Mouse (Mus musculus) frontal cortex, adult (tissue): ENCODE results near the gene Mettl23.
"Not testable (repeated sequence)": the region's sequence is repeated elsewhere in the genome, so short reads cannot be mapped to it uniquely, and the experiment has no call there.

ENCODE experiments used
- ATAC-seq: cut with Nextera tagmentation; 2 replicates; pipeline ENCODE4 v1.9.2; 2017; ENCODE audit warnings: mild to moderate bottlenecking, moderate library complexity, mixed read lengths; ENCODE audit not compliant: low TSS enrichment

Mettl23 gene

DNA sequence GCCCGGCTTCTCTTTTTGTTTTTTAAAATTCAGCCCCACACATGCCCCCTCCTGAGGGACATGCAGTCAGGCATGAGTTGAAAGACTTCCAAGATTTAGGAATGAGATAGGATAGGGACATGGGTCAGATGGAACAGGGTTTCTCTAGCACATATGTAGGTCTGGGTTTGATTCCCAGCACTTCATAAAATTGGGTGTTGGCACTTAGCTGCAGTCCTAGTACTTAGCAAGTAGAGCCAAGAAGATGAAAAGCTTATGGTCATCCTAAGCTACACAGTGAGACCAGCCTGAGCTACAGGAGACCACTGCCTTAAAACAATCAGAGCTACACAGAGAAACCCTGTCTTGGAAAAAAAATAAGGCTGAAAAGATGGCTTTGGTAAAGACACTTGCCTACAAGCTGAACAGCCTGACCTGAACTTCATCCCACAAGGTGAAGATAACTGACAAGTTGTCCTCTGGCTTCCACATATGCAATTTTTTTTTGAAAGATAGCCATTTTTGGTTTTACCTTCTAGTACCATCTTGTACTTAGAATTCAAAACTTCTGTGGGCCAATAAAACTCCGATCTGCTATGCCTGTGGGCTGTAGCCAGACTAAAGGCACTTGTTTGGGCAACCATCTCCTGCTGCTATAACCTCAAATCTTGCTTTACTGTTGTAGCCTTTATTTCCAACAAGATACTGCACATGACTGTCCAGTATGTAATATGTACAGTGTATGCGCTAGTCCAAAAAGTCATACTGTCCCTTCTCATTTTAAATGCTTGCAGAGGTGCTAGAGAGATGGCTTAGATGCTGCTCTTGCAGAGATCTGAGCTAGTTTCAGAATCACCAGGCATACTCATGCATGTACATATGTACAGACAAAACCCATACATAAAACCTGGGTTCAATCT lies 4.4 kb downstream of the Mettl23 start:
- no peak for ATAC-seq

DNA sequence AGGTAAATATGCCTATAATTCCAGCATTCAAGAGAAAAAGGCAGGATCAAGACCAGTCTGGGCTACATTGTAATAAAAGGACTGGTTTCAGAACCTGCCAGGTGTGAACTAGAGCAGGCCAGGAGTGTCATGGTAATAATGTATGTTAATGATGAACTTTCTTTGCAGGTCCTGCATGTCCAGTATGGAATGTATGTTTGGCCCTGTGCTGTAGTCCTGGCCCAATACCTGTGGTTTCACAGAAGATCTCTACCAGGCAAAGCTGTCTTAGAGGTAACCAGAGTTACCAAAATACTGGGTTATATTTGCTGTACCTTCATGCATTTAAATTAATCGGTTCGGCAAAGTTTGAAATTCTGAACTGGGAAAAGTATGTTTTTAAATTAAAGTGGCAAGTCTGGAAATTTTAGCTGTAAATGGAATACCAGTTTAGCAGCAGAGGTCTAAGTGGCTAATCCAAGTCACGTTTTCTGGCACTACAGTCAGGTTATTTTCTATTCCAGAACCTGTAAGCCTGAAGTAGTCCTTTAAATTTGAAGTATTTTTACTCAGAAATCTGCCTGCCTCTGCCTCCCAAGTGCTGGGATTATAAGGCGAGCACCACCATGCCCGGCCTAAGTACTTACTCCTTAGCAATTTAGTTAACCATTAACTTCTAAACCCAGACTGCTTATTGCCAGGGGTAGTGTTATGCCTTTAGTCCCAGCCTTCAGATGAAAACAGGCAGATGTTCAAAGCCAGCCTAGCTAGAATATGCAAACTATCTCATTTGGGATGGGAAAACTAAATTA lies 5.2 kb downstream of the Mettl23 start:
- no peak for ATAC-seq

DNA sequence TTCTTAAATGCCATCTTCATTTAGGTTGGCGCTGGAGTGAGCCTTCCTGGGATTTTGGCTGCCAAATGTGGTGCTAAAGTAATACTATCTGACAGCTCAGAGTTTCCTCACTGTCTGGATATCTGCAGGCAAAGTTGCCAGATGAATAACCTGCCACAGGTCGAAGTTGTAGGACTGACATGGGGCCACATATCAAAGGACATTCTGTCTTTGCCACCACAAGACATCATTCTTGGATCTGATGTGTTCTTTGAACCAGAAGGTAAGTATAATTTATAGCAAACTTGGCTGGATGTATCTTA lies 5.8 kb downstream of the Mettl23 start:
- not testable (repeated sequence) for ATAC-seq

DNA sequence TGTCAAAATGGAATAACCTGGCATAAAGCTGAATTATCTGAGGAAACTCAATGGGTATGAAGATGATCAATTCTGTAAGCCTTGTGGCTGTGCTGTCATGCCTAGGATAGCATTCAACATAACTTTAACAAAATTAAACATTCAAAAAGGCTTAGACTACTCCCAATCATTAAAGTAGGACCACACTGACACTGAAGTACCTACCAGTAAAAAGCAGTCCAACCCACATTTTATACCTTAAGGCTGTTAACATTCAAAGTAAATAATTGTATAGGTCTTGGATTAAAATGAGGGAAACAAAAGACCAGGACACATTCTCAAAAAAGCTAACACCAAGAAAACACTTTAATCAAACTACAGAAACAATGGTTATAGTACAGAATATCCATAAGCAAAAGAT lies 6.5 kb downstream of the Mettl23 start:
- no peak for ATAC-seq

DNA sequence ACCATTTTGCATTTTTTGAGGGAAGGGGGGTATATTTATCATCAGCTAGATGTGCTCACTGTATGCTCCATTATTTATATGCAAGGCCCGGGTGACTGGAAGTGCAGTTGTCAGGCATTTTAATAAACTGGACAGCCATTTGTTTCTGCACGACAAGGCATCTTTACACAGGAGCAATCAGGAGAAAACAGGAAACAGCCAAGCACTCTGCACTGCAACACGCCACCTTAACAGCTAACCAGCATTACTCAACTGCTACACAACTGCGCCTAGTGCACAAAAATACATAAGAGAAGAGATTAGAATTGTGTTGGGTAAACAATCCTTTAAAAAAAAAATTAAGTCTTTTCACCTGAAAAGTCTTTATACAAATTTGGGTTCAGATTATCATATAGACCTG lies 7.0 kb downstream of the Mettl23 start:
- no peak for ATAC-seq

DNA sequence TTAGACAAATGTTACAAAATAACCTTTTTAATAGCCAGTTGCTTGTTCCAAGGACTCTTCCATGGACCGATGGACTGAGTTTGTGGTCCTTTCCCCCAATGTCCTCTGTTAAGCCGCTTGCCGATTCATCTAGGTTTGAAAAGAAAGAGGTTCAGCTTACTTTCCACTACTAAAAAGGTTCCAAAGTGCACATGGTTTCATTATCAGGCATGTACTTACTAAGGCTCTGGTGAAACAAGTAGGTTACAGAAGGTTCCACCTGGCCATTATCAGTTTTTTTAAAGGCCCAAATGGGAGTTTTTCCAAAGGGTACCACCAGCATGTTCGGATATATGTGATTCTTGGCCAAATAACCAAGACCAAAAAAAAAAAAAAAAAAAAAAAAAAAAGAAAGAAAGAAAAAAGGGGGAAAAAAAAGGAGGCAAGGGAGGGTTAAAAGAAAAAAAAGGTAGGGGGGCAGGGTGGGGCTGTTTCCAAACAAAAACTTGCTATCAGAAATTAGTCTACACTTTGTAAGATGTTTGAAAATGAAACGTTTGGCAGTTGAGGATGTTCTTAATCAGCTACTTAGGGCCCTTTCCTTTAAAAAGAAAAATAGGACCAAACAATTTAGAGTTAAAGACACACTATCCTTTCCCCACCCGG lies 7.9 kb downstream of the Mettl23 start:
- ATAC-seq, result no peak

DNA sequence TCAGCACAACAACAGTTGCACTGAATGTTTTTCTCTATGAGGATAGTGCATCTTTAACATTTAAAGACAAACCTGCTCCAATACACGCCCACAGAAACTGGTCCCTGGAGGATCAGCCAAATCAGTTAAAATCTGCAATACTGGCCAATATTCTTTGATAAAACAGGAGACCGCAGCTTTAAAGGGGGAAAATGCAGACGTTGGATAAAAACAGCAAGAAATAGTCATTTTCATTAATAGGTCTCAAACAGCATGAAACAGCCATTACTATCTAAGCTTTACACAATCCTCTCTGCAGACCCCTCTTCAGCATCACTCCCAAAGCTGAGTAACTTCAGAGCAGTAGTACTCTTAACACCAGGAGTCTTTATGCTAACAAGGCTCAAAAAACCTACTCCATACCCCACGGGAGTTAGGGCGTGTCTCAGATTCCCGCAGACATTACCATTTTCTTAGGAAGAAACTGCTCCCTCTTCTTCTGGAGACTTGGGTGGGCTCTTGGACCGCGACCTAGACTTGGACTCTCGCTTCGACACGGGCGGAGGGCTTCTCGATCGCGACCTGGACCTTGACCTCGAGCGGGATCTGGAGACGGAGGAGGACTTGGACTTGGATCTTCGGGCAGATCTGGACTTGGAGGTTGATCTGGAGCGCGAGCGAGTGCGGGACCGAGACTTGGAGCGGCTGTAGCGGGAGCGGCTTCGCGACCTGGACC lies 8.7 kb downstream of the Mettl23 start:
- ATAC-seq, result no peak

DNA sequence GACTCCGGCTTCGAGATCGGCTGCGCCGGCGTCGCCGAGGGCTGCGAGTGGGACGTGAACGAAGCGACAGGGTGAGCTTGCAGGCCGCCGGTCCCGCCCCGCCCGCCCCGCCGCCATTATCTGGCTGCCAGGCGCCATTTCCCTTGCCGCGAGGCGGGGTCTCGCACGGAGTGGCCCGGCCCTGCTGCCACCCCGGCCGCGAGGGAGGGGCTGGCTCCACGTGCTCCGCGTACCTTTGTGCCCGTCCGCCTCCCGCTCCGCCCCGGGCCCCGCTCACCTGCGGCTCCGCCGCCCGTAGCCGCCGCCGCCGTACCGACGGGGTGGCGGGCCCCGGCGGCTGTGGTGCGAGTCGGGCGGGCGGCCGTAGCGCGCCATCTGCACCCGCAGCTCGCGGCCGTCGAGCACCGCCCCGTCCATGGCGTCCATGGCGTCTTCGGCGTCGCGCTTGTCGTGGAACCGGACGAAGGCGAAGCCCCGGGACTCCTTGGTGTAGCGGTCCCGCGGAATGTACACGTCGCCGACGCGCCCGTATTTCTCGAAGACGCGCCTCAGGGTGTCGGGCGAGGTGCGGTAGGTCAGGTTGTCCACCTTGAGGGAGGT lies 9.3 kb downstream of the Mettl23 start, which contains the start of gene Mfsd11:
Gene Mfsd11 (plus strand): TSS at position 150 of the 600 bp plus-strand sequence.
- peak; percentile 20; the same call in 1 of the 2 replicates for ATAC-seq

DNA sequence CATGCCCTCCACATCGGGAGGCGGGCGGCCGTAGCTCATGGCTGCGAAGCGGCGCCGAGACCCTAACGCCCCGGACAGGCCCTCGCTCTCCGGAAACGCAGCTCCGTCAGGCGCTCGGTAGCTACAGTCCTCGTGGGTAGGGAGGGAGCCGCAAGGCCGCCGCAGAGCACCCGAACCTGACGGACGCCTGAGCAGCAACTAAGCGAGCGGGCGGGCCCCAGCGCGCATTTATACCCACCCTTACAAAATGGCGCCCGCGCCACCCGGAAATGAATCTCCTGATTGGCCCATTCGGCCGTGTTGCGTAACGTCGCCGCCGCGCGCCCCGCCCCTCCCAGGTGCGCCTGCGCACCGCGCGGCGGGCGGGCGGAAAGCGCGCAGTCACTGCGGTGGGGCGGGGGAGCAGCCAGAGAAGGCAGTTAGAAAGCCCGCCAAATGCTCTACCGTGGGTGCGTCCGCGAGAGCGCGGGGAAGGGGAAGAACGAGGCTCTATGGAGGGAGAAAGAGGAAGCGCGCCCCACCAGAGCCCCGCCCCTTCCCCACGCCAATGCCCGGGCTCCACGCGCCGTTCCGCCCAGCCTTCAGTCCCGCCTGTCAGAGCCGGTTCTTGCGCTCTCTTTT lies 9.9 kb downstream of the Mettl23 start, which contains the start of gene Srsf2:
Gene Srsf2 (minus strand): TSS at position 204 of the 621 bp plus-strand sequence.
- ATAC-seq, result peak; percentile 74

DNA sequence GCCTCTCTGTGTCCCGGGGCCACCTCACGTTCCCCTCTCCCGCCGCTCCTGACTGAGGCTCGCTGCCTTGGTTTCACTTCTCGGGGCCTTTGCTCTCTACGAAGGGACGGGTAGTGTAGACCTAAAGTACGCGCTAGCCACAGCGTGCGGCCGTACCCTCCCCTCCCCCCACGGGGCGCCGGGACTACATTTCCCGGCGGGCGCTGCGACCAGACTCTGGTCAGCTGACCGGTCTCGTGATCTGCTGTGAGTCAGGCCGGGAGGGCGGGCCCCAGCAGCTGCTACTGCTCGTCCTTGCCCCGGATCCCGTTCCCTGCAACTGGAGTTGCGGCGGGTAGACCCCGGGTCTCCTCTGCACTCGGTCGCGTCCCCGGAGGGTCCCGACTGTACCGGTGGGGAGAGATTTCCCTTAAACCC lies 10.4 kb downstream of the Mettl23 start:
- ATAC-seq, result peak; percentile 83

DNA sequence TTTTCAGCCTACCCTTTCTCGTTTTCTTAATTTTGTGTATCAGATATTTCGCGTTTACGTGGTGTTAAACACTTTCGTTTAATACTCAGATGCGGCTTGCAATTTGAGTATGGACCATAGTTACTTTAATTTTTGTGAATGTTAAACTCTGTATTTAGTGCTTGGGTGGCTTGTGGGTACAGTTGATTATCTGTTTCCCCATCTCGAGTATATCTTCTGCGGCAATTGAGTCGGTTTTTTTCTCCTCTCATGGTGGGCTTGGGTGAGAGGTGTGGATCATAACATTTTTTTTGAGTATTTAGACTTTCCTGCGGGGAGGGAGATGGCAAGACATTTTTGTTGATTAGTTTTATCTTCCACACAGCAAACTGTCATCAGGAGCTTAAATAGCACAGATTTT lies 11.2 kb downstream of the Mettl23 start:
- no peak for ATAC-seq

DNA sequence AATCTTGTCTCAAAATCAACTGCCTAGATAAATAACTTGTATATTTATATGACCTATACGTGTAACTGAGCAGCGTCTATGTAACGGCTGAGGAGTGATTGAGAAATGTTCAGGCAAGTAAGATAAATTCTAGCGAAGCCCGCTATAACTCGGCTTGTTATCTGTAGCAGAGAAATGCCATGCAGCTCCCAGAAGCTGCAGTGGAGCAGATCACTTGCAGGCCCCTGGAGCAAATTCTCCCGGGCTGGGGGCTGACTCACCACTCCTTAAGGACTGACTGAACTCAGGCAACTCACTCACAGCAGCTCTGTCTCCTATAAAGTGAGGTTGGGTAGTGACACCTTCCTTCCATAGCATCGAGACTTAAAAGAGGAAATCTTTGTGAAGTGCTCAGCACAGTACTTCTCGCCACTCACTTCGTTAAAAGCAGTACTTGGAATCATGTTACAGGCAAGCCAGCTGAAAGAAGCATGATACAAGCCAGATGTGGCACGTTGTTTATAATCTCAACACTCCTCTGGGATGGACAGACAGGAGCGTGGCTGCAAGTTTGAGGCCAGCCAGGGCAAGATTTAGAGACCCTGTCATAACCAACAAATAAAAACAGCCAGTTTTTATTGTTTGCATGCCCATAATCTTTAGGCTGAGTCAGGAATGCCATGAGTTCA lies 14.2 kb downstream of the Mettl23 start:
- no peak for ATAC-seq

DNA sequence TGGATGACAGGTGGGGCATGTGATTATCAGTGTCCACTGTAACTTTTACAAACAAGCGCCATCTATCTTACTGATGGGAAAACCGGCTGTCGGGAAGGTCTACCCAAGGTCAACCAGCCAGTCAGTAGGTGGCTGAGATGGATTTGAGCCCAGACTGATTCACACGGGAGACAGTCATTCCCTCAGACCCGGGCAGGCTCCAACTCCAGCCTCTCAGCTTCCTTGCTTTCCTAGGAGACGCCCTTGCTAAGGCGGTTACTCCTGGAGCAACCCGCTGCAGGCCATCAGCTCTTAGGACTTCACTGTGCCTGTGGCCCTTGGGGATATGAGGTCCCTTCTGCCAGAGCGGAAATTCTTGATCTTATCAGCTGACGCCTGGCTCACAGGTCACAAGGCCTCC lies 21.4 kb downstream of the Mettl23 start:
- no peak for ATAC-seq

DNA sequence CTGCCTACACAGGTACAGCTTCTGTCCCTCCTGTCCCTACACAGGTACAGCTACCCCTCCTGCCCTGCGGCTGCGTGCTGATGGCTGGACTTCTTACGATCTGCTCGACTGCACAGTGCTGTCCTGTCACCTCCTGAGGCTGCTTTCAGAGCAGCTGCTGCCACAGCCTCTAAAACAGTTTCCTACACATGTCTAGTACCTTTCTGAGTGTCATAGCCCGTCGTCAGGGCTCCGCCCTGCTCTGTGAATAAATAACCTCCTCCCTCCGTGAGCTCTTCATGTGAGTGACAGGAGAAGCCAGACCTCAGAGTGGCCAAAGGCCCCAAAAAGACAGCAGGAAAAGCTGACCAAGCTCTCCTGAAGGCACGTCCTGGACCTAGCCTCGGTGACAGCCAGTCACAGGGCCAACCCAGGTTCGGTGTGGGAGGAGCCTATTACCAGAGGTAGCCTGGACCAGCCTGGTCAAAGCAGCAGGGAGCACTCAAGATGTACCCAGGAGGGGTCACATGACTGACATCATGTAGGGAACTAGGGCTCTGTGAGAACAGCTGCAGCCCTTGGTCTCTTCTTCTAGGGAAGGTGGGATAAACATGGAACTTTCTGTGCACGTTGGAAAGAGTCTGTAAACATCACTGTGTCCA lies 23.0 kb downstream of the Mettl23 start:
- ATAC-seq, result no peak

DNA sequence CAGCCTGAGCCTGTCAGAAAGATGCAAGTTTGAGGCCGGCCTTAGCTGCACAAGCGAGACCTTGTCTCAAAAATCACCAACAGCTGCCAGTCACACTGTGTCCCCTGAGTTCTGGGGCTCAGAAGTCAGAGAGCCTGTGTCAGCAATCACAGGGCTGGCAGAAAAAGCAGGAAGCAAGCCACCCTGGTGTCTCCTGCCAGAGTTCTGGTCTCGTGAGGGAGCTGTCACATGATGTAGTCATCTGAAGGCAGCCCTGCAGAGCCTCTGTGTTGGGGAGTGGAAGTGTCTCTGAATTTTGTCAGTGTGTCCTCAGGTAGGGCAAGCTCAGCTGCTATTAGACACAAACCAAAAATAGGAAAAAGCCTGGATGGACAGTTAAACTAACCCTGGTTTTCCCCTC lies 25.1 kb downstream of the Mettl23 start:
- no peak for ATAC-seq

DNA sequence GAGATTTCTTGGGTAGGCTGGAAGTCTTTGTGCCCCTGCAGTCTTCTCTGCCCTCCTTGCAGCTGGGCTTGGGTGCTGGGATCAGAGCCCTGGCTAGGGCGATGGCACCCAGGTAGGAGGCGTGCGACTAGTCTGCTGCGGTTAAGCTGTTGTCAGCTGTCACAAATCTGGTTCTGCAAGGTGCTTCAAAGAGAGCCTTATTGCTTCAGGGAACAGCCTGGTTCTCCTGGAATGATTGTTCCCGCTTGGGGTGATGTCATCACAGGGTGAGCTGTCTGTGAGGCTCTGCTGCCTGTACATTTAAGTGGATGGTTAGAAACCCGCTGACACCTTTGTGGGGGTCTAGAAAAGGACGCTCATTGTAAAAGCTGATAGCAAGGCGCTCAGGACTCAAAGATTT lies 26.1 kb downstream of the Mettl23 start:
- ATAC-seq, result no peak

DNA sequence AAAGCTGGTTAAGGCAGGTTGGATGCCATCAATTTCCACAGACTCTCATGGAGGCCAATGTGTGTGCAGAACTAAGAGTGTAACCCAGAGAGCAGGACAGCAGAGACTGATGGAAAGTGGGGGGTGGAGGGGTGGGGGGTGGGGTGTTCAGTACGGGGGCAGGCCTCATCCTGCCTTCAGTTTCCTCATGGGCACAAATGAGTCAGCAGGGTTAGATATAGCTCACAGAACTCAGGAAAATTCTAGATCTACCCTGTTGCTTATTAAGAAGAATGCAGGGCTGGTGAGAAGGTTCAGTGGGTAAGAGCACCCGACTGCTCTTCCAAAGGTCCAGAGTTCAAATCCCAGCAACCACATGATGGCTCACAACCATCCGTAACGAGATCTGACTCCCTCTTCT lies 26.6 kb downstream of the Mettl23 start:
- no peak for ATAC-seq

DNA sequence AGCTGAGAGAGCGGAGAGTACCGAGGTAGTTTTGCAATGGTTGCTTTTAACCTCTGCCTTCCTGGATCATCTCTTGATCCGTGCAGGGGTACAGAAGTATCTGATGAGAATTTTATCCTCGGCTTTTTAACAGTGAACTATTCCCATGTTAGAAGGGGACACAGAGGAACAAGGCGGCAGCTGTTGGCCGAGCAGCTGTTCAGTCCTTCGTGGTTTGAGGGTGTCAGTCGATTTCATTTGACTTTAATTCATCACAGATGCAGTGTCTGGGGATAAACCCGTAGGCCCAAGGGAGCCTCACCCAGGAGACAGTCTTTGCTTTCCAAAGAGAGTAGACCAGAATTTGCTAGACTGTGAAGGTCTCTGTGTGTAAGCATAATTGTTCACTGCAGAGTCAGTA lies 28.5 kb downstream of the Mettl23 start:
- no peak for ATAC-seq

DNA sequence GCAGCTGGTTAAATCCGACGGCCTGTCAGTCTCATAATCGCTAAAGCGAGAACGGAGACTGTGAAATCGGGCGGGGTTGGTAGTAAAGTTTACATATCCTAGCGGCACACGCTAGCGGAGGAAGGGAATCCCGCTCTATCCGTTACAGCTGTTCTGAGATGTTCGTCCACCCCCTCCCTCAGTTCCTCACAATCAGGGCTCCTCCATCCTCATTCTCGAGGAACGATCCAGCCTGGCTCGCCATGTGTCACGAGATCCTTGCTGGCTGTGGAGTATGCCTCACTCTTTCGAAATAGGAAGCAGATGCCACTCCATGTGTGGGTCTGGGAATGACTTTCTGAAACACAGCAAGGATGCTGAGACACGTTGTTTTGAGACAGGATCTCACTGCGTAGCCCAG lies 30.9 kb downstream of the Mettl23 start:
- peak; percentile 84 for ATAC-seq

DNA sequence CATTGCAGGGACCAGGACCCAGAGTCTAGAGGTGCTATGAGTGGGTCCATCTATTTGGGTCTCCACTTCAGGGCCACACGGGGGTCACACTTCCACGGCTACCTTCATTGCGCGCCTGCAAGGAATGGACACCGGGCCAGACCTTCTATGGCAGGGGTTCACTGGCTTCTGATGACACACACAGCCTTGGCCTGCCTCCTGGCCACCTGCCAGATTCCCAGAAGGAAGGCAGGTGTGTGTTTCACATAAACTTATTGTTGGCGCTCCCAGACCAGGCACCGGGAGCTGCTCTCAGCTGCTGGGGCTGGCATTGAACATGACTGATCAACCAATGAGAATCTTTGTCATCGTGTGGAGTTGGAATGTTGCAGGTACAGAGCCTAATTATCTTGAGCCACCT lies 35.4 kb downstream of the Mettl23 start:
- no peak for ATAC-seq
